Mouse (Mus musculus): ENCODE data around the gene Gm36210. TPM values are rescaled to one million over a fixed set of nuclear protein-coding genes. Genes with fewer than 3 reads are reported as not detected.
"Not testable (repeated sequence)": the region's sequence is repeated elsewhere in the genome, so short reads cannot be mapped to it uniquely, and the experiment has no call there.

The Gm36210 gene
- total and polyA plus RNA-seq, 2 experiments from 2014 or later: 0.30 to 0.31 TPM

DNA sequence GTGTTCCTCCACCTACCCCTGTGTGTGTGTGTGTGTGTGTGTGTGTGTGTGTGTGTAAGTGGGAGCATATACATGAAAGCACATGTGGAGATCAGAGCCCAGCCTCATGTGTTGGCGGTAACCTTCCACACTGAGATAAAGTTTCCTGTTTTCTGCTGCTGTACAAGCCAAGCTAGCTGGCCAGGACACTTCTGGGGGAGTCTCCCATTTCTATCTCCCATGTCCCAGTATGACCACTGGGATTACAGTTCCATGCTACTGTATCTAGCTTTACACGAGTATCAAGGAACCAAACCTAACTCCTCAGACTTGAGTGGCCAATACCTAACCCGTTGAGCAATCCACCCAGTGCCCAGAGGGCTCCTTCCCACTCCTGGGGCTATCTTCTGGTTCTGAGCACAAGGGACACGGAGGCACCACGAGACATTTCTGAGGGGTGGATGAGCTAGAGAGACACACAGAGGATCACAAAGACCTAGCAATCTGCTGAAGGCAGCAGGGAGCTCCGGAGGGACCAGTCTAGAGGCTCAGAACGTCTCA is 42.7 kb downstream of the Gm36210 start:
- Histone ChIP-seq H3K4me3 (ENCODE audit: low read length) (no peak overlapping the region), H3K4me2 (ENCODE audit: low read depth, low read length) (no peak overlapping the region), H3K27me3 (ENCODE audit: insufficient read depth, low read length) (no peaks in the 10 kb centered on the region), H3K27ac (no peak overlapping the region), H3K9ac (replicated peaks; ENCODE audit: low read length) (no peak overlapping the region), H3K4me1 (ENCODE audit: insufficient read depth, low read length) (no peaks in the 10 kb centered on the region), H3K36me3 (ENCODE audit: insufficient read depth, low read length) (no peaks in the 10 kb centered on the region), H3K9me3 (ENCODE audit: low read length) (no peaks in the 10 kb centered on the region)
- DNase-seq (ENCODE audit: low spot score) (no peak), ATAC-seq (no peak)
- no peak for TF ChIP-seq CTCF (IDR thresholded peaks at IDR 0.05; ENCODE audit: low read depth)
- WGBS: 78% methylated on average over 7 of the region's 7 CpGs

DNA sequence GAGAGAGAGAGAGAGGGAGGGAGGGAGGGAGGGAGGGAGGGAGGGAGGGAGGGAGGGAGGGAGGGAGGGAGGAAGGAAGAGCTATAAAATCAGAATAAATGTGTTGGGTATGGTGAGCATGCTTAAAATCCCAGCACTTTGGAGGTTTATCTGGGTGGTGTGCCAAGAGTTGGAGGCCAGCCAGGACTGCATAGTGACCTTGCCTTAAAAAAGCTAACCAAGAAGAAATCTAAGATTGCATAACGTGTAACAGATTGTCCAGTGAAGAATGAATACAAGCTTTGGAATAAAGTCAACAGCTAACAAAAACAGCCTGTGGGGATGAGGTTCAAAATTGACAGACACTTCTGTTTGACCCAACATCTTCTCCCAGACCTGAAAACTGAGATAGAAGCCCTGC is 43.3 kb downstream of the Gm36210 start:
- no peaks in the 10 kb centered on the region for H3K9me3 ChIP-seq (ENCODE audit: low read length)
- no peak overlapping the region for H3K4me3 ChIP-seq (ENCODE audit: low read length)
- H3K36me3 ChIP-seq (ENCODE audit: insufficient read depth, low read length): no peaks in the 10 kb centered on the region
- no peak for TF ChIP-seq CTCF (IDR thresholded peaks at IDR 0.05; ENCODE audit: low read depth)
- H3K27me3 ChIP-seq (ENCODE audit: insufficient read depth, low read length): no peaks in the 10 kb centered on the region
- DNase-seq (ENCODE audit: low spot score) (peak; percentile 23), ATAC-seq (no peak)
- H3K4me1 ChIP-seq (ENCODE audit: insufficient read depth, low read length): no peaks in the 10 kb centered on the region
- WGBS: 34% methylated on average over 1 of the region's 1 CpGs
- no peak overlapping the region for H3K4me2 ChIP-seq (ENCODE audit: low read depth, low read length)
- no peak overlapping the region for H3K27ac ChIP-seq
- H3K9ac ChIP-seq (replicated peaks; ENCODE audit: low read length): no peak overlapping the region

DNA sequence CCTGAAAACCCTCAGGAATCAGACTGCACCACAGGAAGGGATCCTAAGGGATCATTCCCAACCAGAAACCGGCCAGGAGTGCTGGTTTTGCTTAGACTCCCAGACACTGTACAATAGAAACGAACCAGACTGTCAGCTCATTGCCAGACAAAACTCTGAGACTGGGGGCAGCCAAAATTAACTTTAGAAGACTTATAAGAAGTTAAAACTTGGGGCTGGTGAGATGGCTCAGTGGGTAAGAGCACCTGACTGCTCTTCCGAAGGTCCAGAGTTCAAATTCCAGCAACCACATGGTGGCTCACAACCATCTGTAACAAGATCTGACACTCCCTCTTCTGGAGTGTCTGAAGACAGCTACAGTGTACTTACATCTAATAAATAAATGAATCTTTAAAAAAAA is 45.4 kb downstream of the Gm36210 start:
- not testable (repeated sequence) for H3K9ac ChIP-seq (replicated peaks; ENCODE audit: low read length); DNase-seq (ENCODE audit: low spot score); H3K27ac ChIP-seq; H3K4me2 ChIP-seq (ENCODE audit: low read depth, low read length); H3K4me1 ChIP-seq (ENCODE audit: insufficient read depth, low read length); H3K27me3 ChIP-seq (ENCODE audit: insufficient read depth, low read length); H3K4me3 ChIP-seq (ENCODE audit: low read length); ATAC-seq; H3K36me3 ChIP-seq (ENCODE audit: insufficient read depth, low read length); H3K9me3 ChIP-seq (ENCODE audit: low read length)
- 70% methylated on average over 3 of the region's 3 CpGs for WGBS

DNA sequence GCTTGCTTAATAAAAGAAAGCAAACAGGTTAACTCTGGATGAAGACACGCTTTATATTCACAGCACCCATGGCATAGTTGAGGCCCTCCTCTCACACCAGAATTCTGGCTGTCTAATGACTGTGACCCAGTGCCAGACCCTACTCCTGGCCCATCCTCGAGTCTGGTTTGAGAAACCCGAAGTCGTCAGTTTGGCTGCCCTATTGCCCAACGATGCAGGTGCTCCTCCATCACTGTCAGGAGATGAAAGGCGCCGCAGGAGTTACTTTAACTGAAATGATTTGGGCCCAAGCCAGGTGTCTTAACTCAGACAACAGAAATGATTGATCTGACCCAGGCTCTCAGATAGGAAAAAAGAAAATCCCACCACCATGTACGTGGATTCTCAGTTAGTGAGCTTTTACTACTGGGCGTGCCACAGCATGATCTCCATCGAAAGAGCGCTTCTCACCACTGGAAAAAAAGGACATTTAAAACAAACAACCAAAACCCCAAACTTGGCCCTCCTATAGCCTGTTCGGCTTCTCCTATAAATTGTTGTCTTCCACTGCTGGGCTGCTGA is 46.8 kb downstream of the Gm36210 start:
- DNase-seq (ENCODE audit: low spot score) (no peak), ATAC-seq (no peak)
- Histone ChIP-seq H3K4me1 (ENCODE audit: insufficient read depth, low read length) (no peaks in the 10 kb centered on the region), H3K27ac (no peak overlapping the region), H3K9ac (replicated peaks; ENCODE audit: low read length) (no peak overlapping the region), H3K9me3 (ENCODE audit: low read length) (no peaks in the 10 kb centered on the region), H3K27me3 (ENCODE audit: insufficient read depth, low read length) (no peaks in the 10 kb centered on the region), H3K4me3 (ENCODE audit: low read length) (no peak overlapping the region), H3K36me3 (ENCODE audit: insufficient read depth, low read length) (no peaks in the 10 kb centered on the region), H3K4me2 (ENCODE audit: low read depth, low read length) (no peak overlapping the region)
- WGBS: 65% methylated on average over 12 of the region's 12 CpGs
- no peak for TF ChIP-seq CTCF (IDR thresholded peaks at IDR 0.05; ENCODE audit: low read depth)

DNA sequence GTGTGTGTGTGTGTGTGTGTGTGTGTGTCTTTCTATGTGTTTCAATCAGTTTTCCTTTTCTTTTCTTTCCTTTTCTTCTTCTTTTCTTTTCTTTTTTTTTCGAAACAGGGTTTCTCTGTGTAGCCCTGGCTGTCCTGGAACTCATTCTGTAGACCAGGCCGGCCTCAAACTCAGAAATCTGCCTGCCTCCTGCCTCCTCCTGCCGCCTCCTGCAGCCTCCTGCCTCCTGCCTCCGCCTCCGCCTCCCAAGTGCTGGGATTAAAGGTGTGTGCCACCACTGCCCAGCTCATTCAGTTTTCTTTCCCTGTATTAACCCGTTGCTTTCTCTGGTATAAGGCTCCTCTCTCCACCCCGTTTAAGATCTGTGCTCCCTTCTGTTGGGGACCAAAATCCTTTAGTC is 49.0 kb downstream of the Gm36210 start:
- ATAC-seq: no peak
- H3K4me1 ChIP-seq (ENCODE audit: insufficient read depth, low read length): no peaks in the 10 kb centered on the region
- WGBS: 69% methylated on average over 7 of the region's 7 CpGs
- no peak overlapping the region for H3K4me3 ChIP-seq (ENCODE audit: low read length)
- no peak overlapping the region for H3K27ac ChIP-seq
- no peaks in the 10 kb centered on the region for H3K27me3 ChIP-seq (ENCODE audit: insufficient read depth, low read length)
- H3K36me3 ChIP-seq (ENCODE audit: insufficient read depth, low read length): no peaks in the 10 kb centered on the region
- no peak overlapping the region for H3K9ac ChIP-seq (replicated peaks; ENCODE audit: low read length)
- no peak overlapping the region for H3K4me2 ChIP-seq (ENCODE audit: low read depth, low read length)
- H3K9me3 ChIP-seq (ENCODE audit: low read length): no peaks in the 10 kb centered on the region
- no peak for TF ChIP-seq CTCF (IDR thresholded peaks at IDR 0.05; ENCODE audit: low read depth)
- no peak for DNase-seq (ENCODE audit: low spot score)

DNA sequence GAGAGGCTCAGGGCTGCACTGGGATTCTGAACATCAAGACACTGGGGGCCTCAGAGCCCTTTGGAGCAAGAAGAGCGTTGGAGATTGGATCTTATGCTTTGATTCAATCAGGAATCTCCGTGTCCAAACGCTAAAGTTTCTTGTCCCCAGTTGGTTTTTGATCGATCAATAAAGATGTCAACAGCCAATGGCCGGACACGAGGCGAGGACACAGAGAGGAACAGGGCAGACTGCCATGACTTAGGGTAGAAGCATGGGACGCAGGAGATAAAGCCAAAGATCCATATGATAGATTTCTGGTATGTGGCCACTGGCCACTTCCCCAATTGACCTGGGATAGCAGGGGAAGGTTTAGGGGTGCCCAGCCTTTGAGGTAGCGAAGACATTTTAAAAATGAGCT is 49.8 kb downstream of the Gm36210 start:
- Histone ChIP-seq H3K4me2 (ENCODE audit: low read depth, low read length) (no peak overlapping the region), H3K9me3 (ENCODE audit: low read length) (no peaks in the 10 kb centered on the region), H3K9ac (replicated peaks; ENCODE audit: low read length) (no peak overlapping the region), H3K27ac (no peak overlapping the region), H3K4me3 (ENCODE audit: low read length) (no peak overlapping the region), H3K36me3 (ENCODE audit: insufficient read depth, low read length) (no peaks in the 10 kb centered on the region), H3K4me1 (ENCODE audit: insufficient read depth, low read length) (no peaks in the 10 kb centered on the region), H3K27me3 (ENCODE audit: insufficient read depth, low read length) (no peaks in the 10 kb centered on the region)
- no peak for ATAC-seq
- TF ChIP-seq CTCF (IDR thresholded peaks at IDR 0.05; ENCODE audit: low read depth): no peak
- 85% methylated on average over 9 of the region's 9 CpGs for WGBS
- no peak for DNase-seq (ENCODE audit: low spot score)

DNA sequence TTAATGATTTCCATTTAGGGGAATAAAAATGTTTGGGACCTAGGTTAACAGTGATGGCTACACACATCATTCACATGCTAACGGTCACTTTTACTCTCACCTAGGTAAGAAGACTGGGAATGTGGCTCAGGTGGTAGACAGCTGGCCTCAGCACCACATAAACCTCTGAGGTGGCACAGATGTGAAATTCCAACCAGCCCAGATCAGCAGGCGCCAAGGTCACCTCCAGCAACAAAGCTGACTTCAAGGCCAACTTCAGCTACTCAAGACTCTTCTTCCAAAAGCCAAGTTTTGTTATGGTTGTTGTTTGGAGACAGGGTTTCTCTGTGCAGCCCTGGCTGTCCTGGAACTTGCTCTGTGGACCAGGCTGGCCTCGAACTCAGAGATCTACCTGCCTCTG is 52.7 kb downstream of the Gm36210 start:
- WGBS: 81% methylated on average over 3 of the region's 3 CpGs
- H3K9ac ChIP-seq (replicated peaks; ENCODE audit: low read length): no peak overlapping the region
- H3K4me3 ChIP-seq (ENCODE audit: low read length): no peak overlapping the region
- no peaks in the 10 kb centered on the region for H3K36me3 ChIP-seq (ENCODE audit: insufficient read depth, low read length)
- no peaks in the 10 kb centered on the region for H3K27me3 ChIP-seq (ENCODE audit: insufficient read depth, low read length)
- H3K9me3 ChIP-seq (ENCODE audit: low read length): no peaks in the 10 kb centered on the region
- TF ChIP-seq CTCF (IDR thresholded peaks at IDR 0.05; ENCODE audit: low read depth): no peak
- no peaks in the 10 kb centered on the region for H3K4me1 ChIP-seq (ENCODE audit: insufficient read depth, low read length)
- ATAC-seq (no peak), DNase-seq (ENCODE audit: low spot score) (no peak)
- no peak overlapping the region for H3K4me2 ChIP-seq (ENCODE audit: low read depth, low read length)
- H3K27ac ChIP-seq: no peak overlapping the region

Data from hindbrain, postnatal 0 days (tissue).